Mouse (Mus musculus) mature B cell (primary cell): ENCODE data around the gene Atp5h.

Experiments
- in situ Hi-C: fragments of 300-500 bp; cut with MboI; formaldehyde crosslinking; loops from 2 replicates; pipeline ENCODE4 v1.14.3; 2019

Gene Atp5h

DNA sequence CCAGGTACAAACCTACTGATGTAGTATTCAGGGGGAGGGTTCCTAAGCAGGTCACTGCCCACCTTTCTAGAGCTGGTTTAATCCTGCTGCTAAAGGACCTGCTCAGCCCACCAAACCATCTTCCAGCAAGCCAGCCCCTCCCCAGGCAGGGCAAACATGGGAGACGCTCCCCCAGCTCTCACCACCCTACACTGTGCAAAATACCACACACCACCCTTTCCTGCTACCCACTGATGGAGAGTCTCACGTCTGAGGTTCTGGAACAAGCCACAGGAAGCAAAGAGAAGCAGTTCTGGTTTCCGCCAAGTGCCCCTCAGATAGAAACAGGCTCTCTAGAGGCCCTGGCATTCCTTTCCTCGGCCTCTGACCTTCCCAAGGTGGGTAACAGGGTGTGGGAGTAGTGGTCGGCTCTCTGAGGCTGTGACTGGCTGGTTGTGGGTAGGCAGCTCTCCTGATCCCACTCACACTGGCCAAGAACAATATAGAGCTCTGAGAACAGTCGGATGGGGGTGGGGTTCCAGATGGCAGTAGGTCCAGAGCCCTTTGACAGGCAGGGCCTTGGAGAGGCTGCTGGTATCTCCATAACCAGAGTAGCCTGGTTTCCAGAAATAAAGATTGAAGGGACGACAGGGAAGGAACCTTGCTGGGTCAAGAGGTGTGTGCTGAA is 53.6 kb downstream of the Atp5h start:
- in situ Hi-C loops = no loop called here
